Mouse (Mus musculus) retina, postnatal 7 days (tissue): ENCODE measurements around the gene Lipo2.
"Not testable (repeated sequence)": the region's sequence is repeated elsewhere in the genome, so short reads cannot be mapped to it uniquely, and the experiment has no call there.

Experiments
- DNase-seq: peaks from one replicate; pipeline ENCODE4 v3.0.0-alpha.2; 2012; ENCODE audit warnings: low read depth, low spot score

The Lipo2 gene

GRCm38 (mm10) chr19:33751259-33751658 lies at the start of gene Lipo2:
Gene Lipo2, minus strand, starts transcription at chr19:33751359.
- not testable (repeated sequence) for DNase-seq

- not testable (repeated sequence) for DNase-seq
These were observed 36.2 kb upstream of the Lipo2 start, which contains the start of gene Lipo1 for GRCm38 (mm10) chr19:33787359-33787758. Gene Lipo1, minus strand, starts transcription at chr19:33787459.

GRCm38 (mm10) chr19:33786576-33787277 lies 35.6 kb upstream of the Lipo2 start:
- no peak for DNase-seq

- DNase-seq: not testable (repeated sequence)
These were observed 10.3 kb upstream of the Lipo2 start, which contains the start of gene Lipo3 for GRCm38 (mm10) chr19:33761287-33762086. Gene Lipo3, minus strand, starts transcription at chr19:33761951.
